Mouse (Mus musculus): ENCODE data around the gene Cytip.
"Not testable (repeated sequence)": the region's sequence is repeated elsewhere in the genome, so short reads cannot be mapped to it uniquely, and the experiment has no call there.

Cytip gene

GRCm38 (mm10) chr2:58161813-58162212 is 33.5 kb downstream of the Cytip start:
- DNase-seq (ENCODE audit: low spot score): no peak

DNA sequence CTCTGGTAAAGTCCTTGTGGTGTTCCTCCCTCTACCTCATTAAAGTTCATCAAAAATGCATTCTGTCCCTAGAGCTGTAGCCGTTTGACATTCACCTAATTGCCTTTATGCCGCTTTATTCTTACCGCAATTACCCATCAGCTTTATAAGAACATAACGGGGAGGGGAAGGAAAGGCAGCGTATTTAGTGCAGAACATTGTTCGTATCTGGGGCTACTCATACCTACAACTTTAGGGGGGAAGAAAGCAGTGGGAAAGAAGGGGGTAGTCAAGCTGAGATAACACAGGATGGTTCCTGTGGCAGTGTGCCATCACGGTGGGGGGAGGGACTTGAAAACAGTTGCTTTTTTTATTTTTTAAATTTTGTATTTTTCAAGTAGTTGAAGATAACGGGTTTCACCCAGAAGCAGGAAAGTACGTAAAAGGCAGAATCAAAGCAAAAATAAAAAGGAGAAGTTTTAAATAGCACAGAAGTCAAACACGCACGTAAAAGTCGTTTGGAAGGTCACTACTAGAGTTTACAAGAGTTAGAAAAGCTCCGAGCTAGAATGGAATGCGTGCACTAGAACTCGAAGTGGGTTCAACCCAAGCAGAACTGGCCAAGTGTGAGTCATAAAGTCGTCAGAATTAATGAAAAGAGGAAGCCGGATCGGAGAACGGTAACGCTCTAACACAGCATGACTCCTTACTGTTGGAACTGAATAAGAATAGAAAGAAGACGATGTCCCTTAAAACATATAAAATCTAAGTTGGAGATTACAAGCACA is 34.6 kb downstream of the Cytip start:
- no peak for DNase-seq (ENCODE audit: low spot score)

- DNase-seq (ENCODE audit: low spot score): no peak
Observed at GRCm38 (mm10) chr2:58159880-58160279, 35.5 kb downstream of the Cytip start.

- no peak for DNase-seq (ENCODE audit: low spot score)
Observed at GRCm38 (mm10) chr2:58159121-58159520, 36.2 kb downstream of the Cytip start.

DNA sequence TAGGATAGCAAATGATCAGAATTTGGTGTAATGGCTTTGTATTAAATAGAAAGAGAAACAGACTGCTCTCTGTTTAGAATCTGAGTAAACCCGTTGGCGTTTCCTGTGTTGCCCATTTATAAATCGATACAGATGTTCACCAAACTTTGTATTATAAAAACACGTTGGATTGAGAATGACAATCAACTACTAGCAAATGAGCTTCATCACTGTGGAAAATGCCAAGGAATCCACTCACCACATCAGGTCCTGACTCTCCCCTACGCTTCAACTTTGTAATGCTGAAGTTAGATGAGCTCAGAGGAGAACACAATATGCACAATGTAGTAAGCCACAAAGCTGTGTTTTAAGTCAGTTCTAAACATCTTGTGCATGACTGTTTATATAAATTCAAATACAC is 36.8 kb downstream of the Cytip start:
- DNase-seq (ENCODE audit: low spot score): no peak

DNA sequence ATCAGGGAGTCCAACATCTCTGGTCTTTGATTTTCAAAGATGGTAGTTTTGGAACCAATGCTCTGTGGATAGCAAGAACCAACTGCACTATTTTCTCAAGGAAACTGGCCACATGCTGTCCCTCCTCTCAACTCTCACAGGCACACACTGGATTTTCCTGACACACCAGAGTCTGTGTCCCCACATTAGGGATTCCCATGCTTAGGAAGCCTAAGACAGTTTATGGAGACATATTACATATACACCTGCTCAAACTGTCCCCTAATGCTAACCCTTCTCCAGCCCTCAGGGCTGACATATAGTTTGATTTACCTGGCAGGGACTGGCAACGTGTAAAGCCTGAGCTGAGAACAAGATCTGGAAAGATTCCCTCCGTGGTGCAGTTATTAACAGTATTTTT is 37.2 kb downstream of the Cytip start:
- DNase-seq (ENCODE audit: low spot score): no peak

- DNase-seq (ENCODE audit: low spot score): no peak
Observed at GRCm38 (mm10) chr2:58157466-58157865, 37.9 kb downstream of the Cytip start.

- no peak for DNase-seq (ENCODE audit: low spot score)
Observed at GRCm38 (mm10) chr2:58156495-58157392, 38.6 kb downstream of the Cytip start.

DNA sequence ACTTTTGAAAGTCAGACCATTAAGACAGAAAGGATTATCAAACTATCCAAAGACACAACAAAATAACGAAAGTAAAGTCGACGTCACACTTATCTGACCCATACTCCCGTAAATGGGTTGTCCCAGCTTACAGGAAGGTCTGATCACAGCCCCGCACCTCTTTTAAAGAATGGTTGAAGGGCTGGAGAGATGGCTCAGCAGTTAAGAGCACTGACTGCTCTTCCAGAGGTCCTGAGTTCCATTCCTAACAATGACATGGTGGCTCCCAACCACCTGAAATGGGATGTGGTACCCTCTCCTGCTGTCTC is 39.3 kb downstream of the Cytip start:
- DNase-seq (ENCODE audit: low spot score): no peak

- DNase-seq (ENCODE audit: low spot score): no peak
Observed at GRCm38 (mm10) chr2:58155271-58156107, 39.8 kb downstream of the Cytip start.

- DNase-seq (ENCODE audit: low spot score): no peak
Observed at GRCm38 (mm10) chr2:58154555-58154954, 40.8 kb downstream of the Cytip start.

- no peak for DNase-seq (ENCODE audit: low spot score)
Observed at GRCm38 (mm10) chr2:58153742-58154141, 41.6 kb downstream of the Cytip start.

DNA sequence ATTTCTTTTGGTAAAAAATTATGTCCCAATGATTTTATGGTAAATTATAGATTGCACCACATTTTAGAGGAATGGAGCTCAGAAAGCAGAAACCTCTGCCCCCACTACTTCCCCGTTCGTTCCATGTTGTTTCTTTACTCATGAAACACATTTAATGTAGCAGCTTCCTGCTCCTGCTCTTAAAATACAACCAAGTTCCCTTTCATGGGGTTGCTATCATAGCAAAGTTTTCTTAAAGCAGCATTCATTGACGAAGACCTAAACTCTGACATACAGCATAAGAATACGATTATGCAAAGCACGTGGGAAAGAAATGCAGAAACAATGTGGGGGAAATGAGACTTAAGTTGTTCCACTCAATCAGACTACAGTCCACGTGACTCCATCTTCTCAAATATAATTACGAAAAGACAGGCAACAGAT is 45.3 kb downstream of the Cytip start:
- DNase-seq (ENCODE audit: low spot score): no peak

GRCm38 (mm10) chr2:58146572-58146971 is 48.8 kb downstream of the Cytip start:
- no peak for DNase-seq (ENCODE audit: low spot score)

- DNase-seq (ENCODE audit: low spot score): no peak
Observed at GRCm38 (mm10) chr2:58140531-58140930, 54.8 kb downstream of the Cytip start.

GRCm38 (mm10) chr2:58138611-58139010 is 56.7 kb downstream of the Cytip start:
- DNase-seq (ENCODE audit: low spot score): no peak

DNA sequence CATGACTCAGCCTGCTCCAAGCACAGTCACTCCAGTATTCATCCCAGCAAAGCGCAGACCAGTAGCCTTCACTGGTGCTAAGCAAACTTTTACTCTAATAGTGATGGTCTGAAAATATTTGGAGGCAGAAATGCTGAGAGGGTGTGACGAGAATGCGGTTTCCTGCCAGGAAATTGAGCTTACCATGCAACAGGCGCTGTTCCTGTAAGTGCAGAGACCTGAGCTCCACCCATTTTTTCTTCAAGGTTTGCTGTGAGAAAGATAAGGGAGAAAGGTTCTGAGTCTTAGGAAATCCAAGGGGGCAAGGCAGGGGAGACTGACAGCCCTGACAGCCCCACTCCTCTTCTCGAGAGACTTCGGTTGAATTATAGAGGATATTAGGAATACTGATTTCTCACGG is 57.7 kb downstream of the Cytip start:
- DNase-seq (ENCODE audit: low spot score): no peak

DNA sequence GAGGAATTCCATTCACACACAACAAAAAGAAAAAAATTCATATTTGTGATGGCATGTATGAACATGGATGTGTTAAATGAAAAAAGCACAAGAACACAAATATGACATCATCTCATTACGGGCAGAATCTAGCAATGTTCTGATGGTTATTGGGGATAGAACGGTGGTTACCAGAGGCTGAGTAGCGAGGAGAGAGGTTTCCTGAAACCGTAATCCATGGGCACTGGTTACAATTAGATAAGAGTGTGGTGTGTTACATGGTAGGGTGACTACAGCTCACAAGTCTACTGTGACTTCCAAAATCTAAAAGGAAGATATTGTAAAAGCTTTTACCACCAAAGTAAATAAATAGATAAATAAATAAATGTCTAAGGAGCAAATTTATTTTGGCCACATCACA is 58.8 kb downstream of the Cytip start:
- no peak for DNase-seq (ENCODE audit: low spot score)

DNA sequence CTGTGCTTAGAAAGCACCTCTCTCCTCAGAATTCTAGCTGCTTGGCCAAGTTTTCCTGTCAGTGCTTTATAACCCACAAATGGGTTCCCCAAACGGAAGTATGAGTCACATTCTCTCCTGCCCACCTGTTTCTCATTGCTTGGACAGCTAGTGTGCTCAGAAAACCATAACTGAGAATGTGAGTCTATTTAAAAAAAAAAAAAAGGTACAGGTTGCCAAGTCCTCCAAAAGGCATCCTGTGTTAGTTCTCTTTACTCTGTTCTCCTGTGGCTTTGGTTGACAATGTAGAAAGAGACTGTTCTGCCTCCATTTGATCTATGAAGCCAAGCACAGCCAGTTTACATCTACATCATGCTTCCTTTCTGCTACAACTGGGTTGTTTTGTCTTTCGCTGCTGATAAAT is 60.3 kb downstream of the Cytip start:
- DNase-seq (ENCODE audit: low spot score): no peak

- DNase-seq (ENCODE audit: low spot score): no peak
Observed at GRCm38 (mm10) chr2:58132597-58132996, 62.7 kb downstream of the Cytip start.

DNA sequence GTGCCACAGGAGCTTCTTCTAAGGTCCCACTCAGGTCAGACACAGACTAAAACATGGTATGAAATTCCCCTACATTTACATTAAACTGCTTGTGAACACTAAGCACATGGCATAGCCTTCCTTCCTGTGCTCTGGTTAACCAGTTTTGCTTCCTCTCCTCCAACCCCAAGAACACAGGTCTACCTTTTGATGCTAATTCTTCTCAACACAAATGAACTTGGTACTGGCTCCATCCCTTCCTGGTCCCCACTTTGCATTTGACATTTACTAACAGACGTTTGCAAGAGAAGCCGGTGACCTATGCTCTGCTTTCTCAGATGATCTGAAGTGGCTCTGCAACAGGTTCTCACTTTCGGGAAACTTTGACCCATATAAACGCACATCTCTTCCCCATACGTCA is 65.4 kb downstream of the Cytip start:
- DNase-seq (ENCODE audit: low spot score): no peak

- no peak for DNase-seq (ENCODE audit: low spot score)
Observed at GRCm38 (mm10) chr2:58111105-58111504, 84.2 kb downstream of the Cytip start.

DNA sequence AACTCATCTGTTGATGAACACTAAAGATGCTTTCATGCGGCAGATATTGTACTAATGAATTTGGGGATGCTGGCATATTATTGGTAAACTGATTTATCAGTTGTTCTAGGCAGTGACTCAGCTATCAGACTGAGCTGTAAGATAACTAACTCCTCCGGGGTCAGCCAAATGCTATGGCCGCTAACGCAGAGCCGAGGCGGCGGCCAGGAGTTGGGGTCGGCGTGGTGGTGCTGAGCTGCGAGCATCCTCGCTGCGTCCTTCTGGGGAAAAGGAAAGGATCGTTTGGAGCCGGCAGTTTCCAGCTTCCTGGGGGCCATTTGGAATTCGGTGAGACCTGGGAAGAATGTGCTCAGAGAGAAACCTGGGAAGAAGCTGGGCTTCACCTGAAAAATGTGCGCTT is 87.4 kb downstream of the Cytip start:
- DNase-seq (ENCODE audit: low spot score): not testable (repeated sequence)
